Mouse (Mus musculus): ENCODE data around the gene Ppp1r12b. TPM values are rescaled to one million over a fixed set of nuclear protein-coding genes. Genes with fewer than 3 reads are reported as not detected.

Ppp1r12b gene
- polyA plus RNA-seq, 1 experiment from 2014 or later = 6.3 TPM

GRCm38 (mm10) chr1:134992046-134992645, 36.4 kb upstream of the Ppp1r12b start:
- Histone ChIP-seq H3K27ac (replicated peaks; ENCODE audit: low read depth, low read length) (peak overlapping the region; percentile 42; the same call in 1 of the 2 replicates), H3K9me3 (ENCODE audit: control insufficient read depth, low read length) (no peaks in the 10 kb centered on the region), H3K4me1 (ENCODE audit: control insufficient read depth, insufficient read depth, low read length) (peaks cover 9% of the 10 kb centered on the region), H3K4me2 (ENCODE audit: low read depth, severe bottlenecking) (peak overlapping the region; percentile 2; the same call in 1 of the 2 replicates), H3K36me3 (ENCODE audit: control insufficient read depth, insufficient read depth, low read length) (no peaks in the 10 kb centered on the region), H3K27me3 (ENCODE audit: control insufficient read depth, insufficient read depth, low read length) (0 out of 2 replicates have a peak, but pooled peaks cover 2% of the 10 kb centered on the region), H3K4me3 (ENCODE audit: low read depth, low read length) (no peak overlapping the region), H3K9ac (ENCODE audit: low read length) (peak overlapping the region; percentile 28)
- WGBS = 25% methylated on average over 8 of the region's 8 CpGs
- no peak for ATAC-seq (ENCODE audit: insufficient number of reproducible peaks, low FRiP score, low TSS enrichment, low read depth)
- DNase-seq (ENCODE audit: low spot score) = peak; percentile 54

GRCm38 (mm10) chr1:134989372-134989771, 33.6 kb upstream of the Ppp1r12b start:
- H3K9ac ChIP-seq (ENCODE audit: low read length) = no peak overlapping the region
- no peaks in the 10 kb centered on the region for H3K36me3 ChIP-seq (ENCODE audit: control insufficient read depth, insufficient read depth, low read length)
- peaks cover 9% of the 10 kb centered on the region for H3K4me1 ChIP-seq (ENCODE audit: control insufficient read depth, insufficient read depth, low read length)
- WGBS = 10% methylated on average over 7 of the region's 7 CpGs
- ATAC-seq (ENCODE audit: insufficient number of reproducible peaks, low FRiP score, low TSS enrichment, low read depth) (no peak), DNase-seq (ENCODE audit: low spot score) (peak; percentile 88)
- H3K4me3 ChIP-seq (ENCODE audit: low read depth, low read length) = no peak overlapping the region
- 0 out of 2 replicates have a peak, but pooled peaks cover 2% of the 10 kb centered on the region for H3K27me3 ChIP-seq (ENCODE audit: control insufficient read depth, insufficient read depth, low read length)
- H3K4me2 ChIP-seq (ENCODE audit: low read depth, severe bottlenecking) = no peak overlapping the region
- H3K9me3 ChIP-seq (ENCODE audit: control insufficient read depth, low read length) = no peaks in the 10 kb centered on the region; the same call in 1 of the 2 replicates
- no peak overlapping the region for H3K27ac ChIP-seq (replicated peaks; ENCODE audit: low read depth, low read length)

- H3K27ac ChIP-seq (replicated peaks; ENCODE audit: low read depth, low read length) = no peak overlapping the region
- peak overlapping the region; percentile 29 for H3K4me3 ChIP-seq (ENCODE audit: low read depth, low read length)
- H3K4me2 ChIP-seq (ENCODE audit: low read depth, severe bottlenecking) = peak overlapping the region; percentile 88
- H3K36me3 ChIP-seq (ENCODE audit: control insufficient read depth, insufficient read depth, low read length) = no peaks in the 10 kb centered on the region
- peaks cover 9% of the 10 kb centered on the region for H3K4me1 ChIP-seq (ENCODE audit: control insufficient read depth, insufficient read depth, low read length)
- DNase-seq (ENCODE audit: low spot score) (no peak), ATAC-seq (ENCODE audit: insufficient number of reproducible peaks, low FRiP score, low TSS enrichment, low read depth) (no peak)
- H3K9me3 ChIP-seq (ENCODE audit: control insufficient read depth, low read length) = no peaks in the 10 kb centered on the region; the same call in 1 of the 2 replicates
- H3K27me3 ChIP-seq (ENCODE audit: control insufficient read depth, insufficient read depth, low read length) = 0 out of 2 replicates have a peak, but pooled peaks cover 2% of the 10 kb centered on the region
- 9% methylated on average over 14 of the region's 14 CpGs for WGBS
- peak overlapping the region; percentile 62 for H3K9ac ChIP-seq (ENCODE audit: low read length)
These were observed 32.2 kb upstream of the Ppp1r12b start for GRCm38 (mm10) chr1:134987962-134988341.

GRCm38 (mm10) chr1:134987173-134987961, 31.6 kb upstream of the Ppp1r12b start:
- peak overlapping the region; percentile 29 for H3K4me3 ChIP-seq (ENCODE audit: low read depth, low read length)
- H3K9ac ChIP-seq (ENCODE audit: low read length) = peak overlapping the region; percentile 62
- 32% methylated on average over 48 of the region's 48 CpGs for WGBS
- DNase-seq (ENCODE audit: low spot score) (peak; percentile 74), ATAC-seq (ENCODE audit: insufficient number of reproducible peaks, low FRiP score, low TSS enrichment, low read depth) (peak; percentile 58)
- peaks cover 8% of the 10 kb centered on the region for H3K4me1 ChIP-seq (ENCODE audit: control insufficient read depth, insufficient read depth, low read length)
- no peaks in the 10 kb centered on the region; the same call in 1 of the 2 replicates for H3K9me3 ChIP-seq (ENCODE audit: control insufficient read depth, low read length)
- H3K27me3 ChIP-seq (ENCODE audit: control insufficient read depth, insufficient read depth, low read length) = 0 out of 2 replicates have a peak, but pooled peaks cover 2% of the 10 kb centered on the region
- no peak overlapping the region for H3K27ac ChIP-seq (replicated peaks; ENCODE audit: low read depth, low read length)
- H3K4me2 ChIP-seq (ENCODE audit: low read depth, severe bottlenecking) = peak overlapping the region; percentile 88
- H3K36me3 ChIP-seq (ENCODE audit: control insufficient read depth, insufficient read depth, low read length) = no peaks in the 10 kb centered on the region

DNA sequence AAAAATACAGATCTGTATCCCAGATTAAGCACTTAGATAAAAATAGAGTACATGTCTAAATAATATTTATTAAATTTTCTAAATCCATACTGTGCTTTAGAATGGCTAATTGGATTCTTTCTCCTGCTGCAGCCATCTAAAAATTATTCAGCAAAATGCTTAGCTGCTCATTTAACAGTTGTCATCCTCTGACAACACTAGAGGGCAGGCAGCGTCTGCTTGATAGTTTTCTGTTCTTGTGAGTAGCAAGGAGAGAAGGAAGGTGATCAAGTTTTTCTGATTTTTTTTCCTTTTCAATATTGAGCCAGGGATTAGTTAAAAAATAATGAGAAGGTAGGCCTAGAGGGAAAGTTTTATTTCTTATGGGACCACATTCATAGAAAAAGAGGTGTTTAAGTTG, 17.2 kb upstream of the Ppp1r12b start:
- Histone ChIP-seq H3K4me1 (ENCODE audit: control insufficient read depth, insufficient read depth, low read length) (no peaks in the 10 kb centered on the region), H3K36me3 (ENCODE audit: control insufficient read depth, insufficient read depth, low read length) (no peaks in the 10 kb centered on the region; the same call in 1 of the 2 replicates), H3K4me2 (ENCODE audit: low read depth, severe bottlenecking) (no peak overlapping the region), H3K27me3 (ENCODE audit: control insufficient read depth, insufficient read depth, low read length) (no peaks in the 10 kb centered on the region), H3K4me3 (ENCODE audit: low read depth, low read length) (no peak overlapping the region), H3K9me3 (ENCODE audit: control insufficient read depth, low read length) (no peaks in the 10 kb centered on the region), H3K9ac (ENCODE audit: low read length) (no peak overlapping the region), H3K27ac (replicated peaks; ENCODE audit: low read depth, low read length) (no peak overlapping the region)
- 89% methylated on average over 1 of the region's 1 CpGs for WGBS
- no peak for ATAC-seq (ENCODE audit: insufficient number of reproducible peaks, low FRiP score, low TSS enrichment, low read depth)
- no peak for DNase-seq (ENCODE audit: low spot score)

DNA sequence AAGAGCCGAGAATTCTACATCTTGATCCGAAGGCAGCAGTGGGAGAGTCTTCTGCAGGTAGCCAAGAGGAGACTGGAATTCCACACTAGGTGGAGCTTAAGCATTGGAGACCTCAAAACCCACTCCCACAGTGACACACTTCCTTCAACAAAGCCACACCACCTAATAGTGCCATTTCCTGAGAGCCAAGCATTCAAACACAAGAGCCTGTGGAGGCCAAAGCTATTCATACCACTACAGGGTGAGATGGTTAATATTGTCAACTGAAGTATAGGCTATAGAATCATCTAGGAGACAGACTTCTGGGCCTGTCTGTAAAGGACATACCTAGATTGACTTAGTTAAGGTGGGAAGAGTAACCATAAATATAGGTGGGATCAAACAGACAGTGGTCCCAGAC, 9.7 kb upstream of the Ppp1r12b start:
- Histone ChIP-seq H3K4me1 (ENCODE audit: control insufficient read depth, insufficient read depth, low read length) (no peaks in the 10 kb centered on the region), H3K9me3 (ENCODE audit: control insufficient read depth, low read length) (no peaks in the 10 kb centered on the region), H3K4me2 (ENCODE audit: low read depth, severe bottlenecking) (no peak overlapping the region), H3K36me3 (ENCODE audit: control insufficient read depth, insufficient read depth, low read length) (no peaks in the 10 kb centered on the region), H3K27ac (replicated peaks; ENCODE audit: low read depth, low read length) (no peak overlapping the region), H3K27me3 (ENCODE audit: control insufficient read depth, insufficient read depth, low read length) (no peaks in the 10 kb centered on the region), H3K4me3 (ENCODE audit: low read depth, low read length) (no peak overlapping the region), H3K9ac (ENCODE audit: low read length) (no peak overlapping the region)
- ATAC-seq (ENCODE audit: insufficient number of reproducible peaks, low FRiP score, low TSS enrichment, low read depth) = no peak
- no peak for DNase-seq (ENCODE audit: low spot score)
- WGBS = 93% methylated on average over 2 of the region's 2 CpGs

DNA sequence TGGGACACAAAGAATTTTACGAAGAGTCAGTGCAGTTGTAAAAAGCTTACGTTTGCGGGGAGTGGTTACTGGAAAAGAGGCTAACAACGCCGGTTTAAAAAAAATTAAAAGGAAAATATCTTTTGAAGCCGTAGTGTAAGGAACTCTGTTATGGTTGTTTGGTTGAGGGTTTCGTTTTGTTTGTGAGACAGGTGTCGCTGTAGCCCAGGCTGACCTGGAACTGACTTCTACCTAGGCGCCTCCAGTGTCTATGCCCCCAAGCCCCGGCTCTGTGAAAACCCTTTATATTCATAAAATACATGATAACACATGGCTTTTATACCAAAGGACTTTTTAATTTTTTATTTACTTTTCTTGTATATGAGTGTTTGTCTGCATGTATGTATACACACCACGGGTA, 7.1 kb upstream of the Ppp1r12b start:
- Histone ChIP-seq H3K4me2 (ENCODE audit: low read depth, severe bottlenecking) (peak overlapping the region; percentile 51), H3K27me3 (ENCODE audit: control insufficient read depth, insufficient read depth, low read length) (no peaks in the 10 kb centered on the region), H3K9ac (ENCODE audit: low read length) (peak overlapping the region; percentile 65), H3K4me3 (ENCODE audit: low read depth, low read length) (peak overlapping the region; percentile 76), H3K27ac (replicated peaks; ENCODE audit: low read depth, low read length) (no peak overlapping the region), H3K9me3 (ENCODE audit: control insufficient read depth, low read length) (no peaks in the 10 kb centered on the region), H3K4me1 (ENCODE audit: control insufficient read depth, insufficient read depth, low read length) (no peaks in the 10 kb centered on the region), H3K36me3 (ENCODE audit: control insufficient read depth, insufficient read depth, low read length) (no peaks in the 10 kb centered on the region)
- peak; percentile 39 for DNase-seq (ENCODE audit: low spot score)
- ATAC-seq (ENCODE audit: insufficient number of reproducible peaks, low FRiP score, low TSS enrichment, low read depth) = peak; percentile 41; the same call in 1 of the 2 replicates
- WGBS = 5% methylated on average over 11 of the region's 11 CpGs

- peak within 1 kb of the TSS; percentile 76 for H3K4me3 ChIP-seq (ENCODE audit: low read depth, low read length)
- ATAC-seq (ENCODE audit: insufficient number of reproducible peaks, low FRiP score, low TSS enrichment, low read depth) = peak; percentile 98
- peak within 1 kb of the TSS; percentile 51 for H3K4me2 ChIP-seq (ENCODE audit: low read depth, severe bottlenecking)
- H3K9me3 ChIP-seq (ENCODE audit: control insufficient read depth, low read length) = no peaks in the 10 kb centered on the region
- peak; percentile 95 for DNase-seq (ENCODE audit: low spot score)
- H3K4me1 ChIP-seq (ENCODE audit: control insufficient read depth, insufficient read depth, low read length) = no peaks in the 10 kb centered on the region
- H3K36me3 ChIP-seq (ENCODE audit: control insufficient read depth, insufficient read depth, low read length) = no peaks in the 10 kb centered on the region
- H3K27me3 ChIP-seq (ENCODE audit: control insufficient read depth, insufficient read depth, low read length) = no peaks in the 10 kb centered on the region
- 2% methylated on average over 50 of the region's 50 CpGs for WGBS
- peak within 1 kb of the TSS; percentile 65 for H3K9ac ChIP-seq (ENCODE audit: low read length)
- no peak within 1 kb of the TSS for H3K27ac ChIP-seq (replicated peaks; ENCODE audit: low read depth, low read length)
These were observed 6.5 kb upstream of the Ppp1r12b start, which contains the start of gene Ube2t for GRCm38 (mm10) chr1:134962053-134962803. TSS of gene Ube2t (plus strand) at chr1:134962565.

All from limb, embryonic 11.5 days (tissue).